Comparison of ENCODE assay signal across 9 mouse cellular contexts in the genomic region with DNA sequence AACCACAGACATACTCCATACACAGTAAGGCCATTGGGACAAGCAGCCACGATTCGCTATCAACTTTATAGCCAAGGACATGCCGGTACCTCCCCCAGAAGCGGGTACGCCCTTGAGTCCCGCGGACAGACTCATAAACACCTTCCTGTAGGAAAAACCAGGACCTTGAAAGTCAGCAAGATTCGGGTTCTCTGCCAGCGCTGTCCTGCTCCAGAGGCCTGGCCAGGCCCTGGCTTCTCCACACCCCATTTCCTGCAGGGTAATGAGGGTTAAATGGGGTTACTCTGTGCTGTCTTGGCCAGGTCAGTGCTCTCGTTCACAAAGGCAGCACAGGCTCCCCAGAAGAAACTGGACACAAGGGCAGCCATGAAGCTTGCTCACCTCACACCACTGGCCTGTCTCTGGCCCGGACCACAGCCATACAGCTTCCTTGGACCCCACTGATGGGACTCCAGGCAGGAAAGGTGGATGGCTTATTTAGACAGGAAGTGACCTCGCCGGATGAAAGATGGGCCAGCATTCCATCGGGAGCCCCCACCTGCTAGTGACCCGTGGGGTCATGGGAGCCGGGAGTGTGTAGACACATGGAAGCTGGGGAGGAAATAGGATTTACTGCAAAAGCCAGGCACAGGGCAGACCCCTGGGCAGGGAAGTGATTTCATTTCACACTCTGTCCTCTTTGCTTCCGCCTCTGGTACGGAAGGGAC. TPM values are rescaled to one million over a fixed set of nuclear protein-coding genes. Genes with fewer than 3 reads are reported as not detected.
DNase-seq lines count a peak whose midpoint lies in the region; ATAC-seq lines count a peak whose summit lies in the region.
"Had no signal": no experiment of that assay in that cellular context is flagged by ENCODE, and none has a peak within 500 bp of the region (broad histone marks: within the 10 kb centered on the region; RNA-seq: fewer than 3 reads in every experiment).

No protein-coding gene starts in this region.

- H3K9me3 ChIP-seq in midbrain, embryonic 10.5 days (replicated peaks): 0 out of 2 replicates have a peak, but pooled peaks cover 3% of the 10 kb centered on the region
- 0 out of 2 replicates have a peak, but pooled peaks cover 3% of the 10 kb centered on the region for H3K9me3 ChIP-seq in midbrain, embryonic 13.5 days
- no peaks in the 10 kb centered on the region for H3K9me3 ChIP-seq in heart, embryonic 10.5 days
- H3K9me3 ChIP-seq in kidney, embryonic 14.5 days (ENCODE audit: control insufficient read depth, low read length): no peaks in the 10 kb centered on the region
- H3K9me3 ChIP-seq: G1E had no signal

- H3K4me3 ChIP-seq in midbrain, embryonic 10.5 days: no peak overlapping the region
- no peak overlapping the region for H3K4me3 ChIP-seq in midbrain, embryonic 13.5 days (replicated peaks)
- H3K4me3 ChIP-seq in heart, embryonic 10.5 days: no peak overlapping the region
- no peak overlapping the region for H3K4me3 ChIP-seq in kidney, embryonic 14.5 days (ENCODE audit: low read length)

- H3K27ac ChIP-seq in midbrain, embryonic 10.5 days (replicated peaks): peak overlapping the region; percentile 55
- no peak overlapping the region for H3K27ac ChIP-seq in midbrain, embryonic 13.5 days
- peak overlapping the region; percentile 65 for H3K27ac ChIP-seq in heart, embryonic 10.5 days
- H3K27ac ChIP-seq in kidney, embryonic 14.5 days (ENCODE audit: low read depth, low read length): peak overlapping the region; percentile 53; the same call in 1 of the 2 replicates

- no peak for ATAC-seq in midbrain, embryonic 13.5 days
- ATAC-seq in kidney, embryonic 14.5 days (ENCODE audit: low FRiP score, low TSS enrichment): peak; percentile 32

- no peak for DNase-seq in midbrain, embryonic 10.5 days (ENCODE audit: low spot score)
- DNase-seq in heart, embryonic 10.5 days (ENCODE audit: low spot score): no peak
- DNase-seq in lung, postnatal 4 days: peak; percentile 57 to 79
- DNase-seq in urinary bladder, postnatal 10 days (ENCODE audit: low spot score): no peak
- no peak for DNase-seq in cerebellum, postnatal 14 days
- DNase-seq in right cerebral cortex, postnatal 36 days (ENCODE audit: low spot score in 2 of 2): no peak

- no peak overlapping the region for H3K9ac ChIP-seq in midbrain, embryonic 13.5 days (replicated peaks)
- H3K9ac ChIP-seq in kidney, embryonic 14.5 days (ENCODE audit: low read depth, low read length): no peak overlapping the region

- H3K4me1 ChIP-seq in midbrain, embryonic 10.5 days: peaks cover 50% of the 10 kb centered on the region
- H3K4me1 ChIP-seq in midbrain, embryonic 13.5 days (replicated peaks): no peaks in the 10 kb centered on the region
- H3K4me1 ChIP-seq in heart, embryonic 10.5 days: peaks cover 85% of the 10 kb centered on the region
- H3K4me1 ChIP-seq in kidney, embryonic 14.5 days (ENCODE audit: control insufficient read depth, insufficient read depth, low read length): peaks cover 55% of the 10 kb centered on the region

- WGBS in midbrain, embryonic 10.5 days: 75% methylated on average over 18 of the region's 18 CpGs
- 77% methylated on average over 18 of the region's 18 CpGs for whole genome bisulfite sequencing in midbrain, embryonic 13.5 days
- WGBS in heart, embryonic 10.5 days: 67% methylated on average over 18 of the region's 18 CpGs
- WGBS in kidney, embryonic 14.5 days: 13% methylated on average over 18 of the region's 18 CpGs

- H3K27me3 ChIP-seq in midbrain, embryonic 10.5 days (ENCODE audit: low read depth, poor library complexity, severe bottlenecking): no peaks in the 10 kb centered on the region
- no peaks in the 10 kb centered on the region for H3K27me3 ChIP-seq in midbrain, embryonic 13.5 days
- H3K27me3 ChIP-seq in heart, embryonic 10.5 days (ENCODE audit: insufficient read depth, poor library complexity, severe bottlenecking): 0 out of 2 replicates have a peak, but pooled peaks cover 3% of the 10 kb centered on the region
- H3K27me3 ChIP-seq in kidney, embryonic 14.5 days (ENCODE audit: control insufficient read depth, insufficient read depth, low read length): no peaks in the 10 kb centered on the region

- 0 out of 2 replicates have a peak, but pooled peaks cover 2% of the 10 kb centered on the region for H3K36me3 ChIP-seq in midbrain, embryonic 10.5 days
- H3K36me3 ChIP-seq in midbrain, embryonic 13.5 days: no peaks in the 10 kb centered on the region
- peaks cover 5% of the 10 kb centered on the region; the same call in 1 of the 2 replicates for H3K36me3 ChIP-seq in heart, embryonic 10.5 days
- no peaks in the 10 kb centered on the region for H3K36me3 ChIP-seq in kidney, embryonic 14.5 days (ENCODE audit: control insufficient read depth, insufficient read depth, low read length)
- H3K36me3 ChIP-seq: G1E had no signal

- H3K4me2 ChIP-seq in midbrain, embryonic 13.5 days (replicated peaks): no peak overlapping the region
- no peak overlapping the region for H3K4me2 ChIP-seq in kidney, embryonic 14.5 days (replicated peaks; ENCODE audit: low read depth, low read length)

RNA-seq across cellular contexts. Expression of gene Pald1, which starts 12.9 kb away (rescaled TPM):
- polyA plus RNA-seq in midbrain, embryonic 10.5 days (2016; fragmentation: Nextera tagmentation; extraction: Ambion mirVana): 35.8 and 36.1 TPM in 2 replicates
- 17.5 and 21.1 TPM in 2 replicates for polyA plus RNA-seq in midbrain, embryonic 13.5 days (2015; fragmentation: Nextera tagmentation; extraction: Ambion mirVana)
- polyA plus RNA-seq in heart, embryonic 10.5 days (2016; fragmentation: Nextera tagmentation; extraction: Ambion mirVana): 34.2 and 40.8 TPM in 2 replicates
- 14.9 and 25.5 TPM in 2 replicates for polyA plus RNA-seq in kidney, embryonic 14.5 days (2014; fragmentation: Nextera tagmentation; extraction: Ambion mirVana)

RNA-seq across cellular contexts. Expression of gene Nodal, which starts 47.3 kb away (rescaled TPM):
- polyA plus RNA-seq in midbrain, embryonic 10.5 days (2016; fragmentation: Nextera tagmentation; extraction: Ambion mirVana): 0.25 and 0.26 TPM in 2 replicates
- polyA plus RNA-seq in midbrain, embryonic 13.5 days (2015; fragmentation: Nextera tagmentation; extraction: Ambion mirVana): not detected in 2 replicates
- 0.28 TPM in 1 of 2 replicates, not detected in the other for polyA plus RNA-seq in heart, embryonic 10.5 days (2016; fragmentation: Nextera tagmentation; extraction: Ambion mirVana)
- polyA plus RNA-seq in kidney, embryonic 14.5 days (2014; fragmentation: Nextera tagmentation; extraction: Ambion mirVana): 0.30 and 0.44 TPM in 2 replicates
- polyA plus RNA-seq: G1E had no signal

Comparison
In these comparisons a context has a peak if more than half of its experiments do, and no peak if none do; other contexts are left out.
1. DNase-seq: peak in lung, postnatal 4 days (2 of 2); none in midbrain, embryonic 10.5 days (single experiment), heart, embryonic 10.5 days (single experiment), urinary bladder, postnatal 10 days (single experiment), cerebellum, postnatal 14 days (0 of 2) and right cerebral cortex, postnatal 36 days (0 of 2).